ENCODE assay signal across 18 mouse cellular contexts in genomic region chr11:94485223-94485622, GRCm38 (mm10). TPM values are rescaled to one million over a fixed set of nuclear protein-coding genes. Genes with fewer than 3 reads are reported as not detected.
A peak's percentile ranks its signal among the peaks of the same experiment; 100 is the strongest.
DNase-seq lines count a peak whose midpoint lies in the region; ATAC-seq lines count a peak whose summit lies in the region.
"Had no signal": no experiment of that assay in that cellular context is flagged by ENCODE, and none has a peak within 500 bp of the region (broad histone marks: within the 10 kb centered on the region; RNA-seq: fewer than 3 reads in every experiment).

No protein-coding gene starts in this region.

- no peaks in the 10 kb centered on the region for H3K9me3 ChIP-seq in kidney, embryonic 14.5 days (ENCODE audit: control insufficient read depth, low read length)
- no peaks in the 10 kb centered on the region for H3K9me3 ChIP-seq in neural tube, embryonic 12.5 days
- H3K9me3 ChIP-seq: embryonic facial prominence, embryonic 15.5 days; forebrain, embryonic 10.5 days; heart, embryonic 12.5 days had no signal

- no peak overlapping the region for H3K27ac ChIP-seq in kidney, embryonic 14.5 days (ENCODE audit: low read depth, low read length)
- no peak overlapping the region for H3K27ac ChIP-seq in neural tube, embryonic 12.5 days
- H3K27ac ChIP-seq: embryonic facial prominence, embryonic 15.5 days; forebrain, embryonic 10.5 days; gastrocnemius, adult 2 months had no signal

- WGBS in kidney, embryonic 14.5 days, result 78% methylated on average over 5 of the region's 5 CpGs
- 80% methylated on average over 5 of the region's 5 CpGs for WGBS in neural tube, embryonic 12.5 days

- no peak overlapping the region for H3K9ac ChIP-seq in kidney, embryonic 14.5 days (ENCODE audit: low read depth, low read length)
- H3K9ac ChIP-seq in neural tube, embryonic 12.5 days, result no peak overlapping the region
- H3K9ac ChIP-seq: embryonic facial prominence, embryonic 15.5 days had no signal

- no peaks in the 10 kb centered on the region for H3K36me3 ChIP-seq in kidney, embryonic 14.5 days (ENCODE audit: control insufficient read depth, insufficient read depth, low read length)
- H3K36me3 ChIP-seq in neural tube, embryonic 12.5 days, result no peaks in the 10 kb centered on the region
- H3K36me3 ChIP-seq: embryonic facial prominence, embryonic 15.5 days; forebrain, embryonic 10.5 days; heart, embryonic 12.5 days had no signal

- peak; percentile 62 for DNase-seq in cerebellum, adult 9-11 months
- no peak for DNase-seq in cerebellum, postnatal 36 days
- no peak for DNase-seq in kidney, adult 9 months
- no peak for DNase-seq in neural tube, embryonic 10.5 days (ENCODE audit: extremely low spot score, low spot score)
- no peak for DNase-seq in layer of hippocampus, postnatal 10 days (ENCODE audit: low spot score in 2 of 2)
- DNase-seq: adrenal gland, adult 2 months; adrenal gland, postnatal 25 days; gastrocnemius, adult 2 months had no signal

- H3K27me3 ChIP-seq in kidney, embryonic 14.5 days (ENCODE audit: control insufficient read depth, insufficient read depth, low read length), result no peaks in the 10 kb centered on the region; the same call in 1 of the 2 replicates
- H3K27me3 ChIP-seq in neural tube, embryonic 12.5 days (replicated peaks), result peaks cover 24% of the 10 kb centered on the region

- no peaks in the 10 kb centered on the region for H3K4me1 ChIP-seq in kidney, embryonic 14.5 days (ENCODE audit: control insufficient read depth, insufficient read depth, low read length)
- H3K4me1 ChIP-seq in neural tube, embryonic 12.5 days, result no peaks in the 10 kb centered on the region; the same call in 1 of the 2 replicates
- H3K4me1 ChIP-seq: heart, embryonic 12.5 days had no signal

- peak; percentile 32; the same call in 1 of the 2 replicates for ATAC-seq in kidney, embryonic 14.5 days (ENCODE audit: low FRiP score, low TSS enrichment)
- ATAC-seq in neural tube, embryonic 12.5 days (ENCODE audit: low FRiP score, low read depth), result 0 out of 2 replicates have a peak, but pooled peaks have one; percentile 21

- H3K4me2 ChIP-seq in kidney, embryonic 14.5 days (replicated peaks; ENCODE audit: low read depth, low read length), result no peak overlapping the region
- no peak overlapping the region for H3K4me2 ChIP-seq in neural tube, embryonic 12.5 days (replicated peaks)

- no peak overlapping the region for H3K4me3 ChIP-seq in kidney, embryonic 14.5 days (ENCODE audit: low read length)
- no peak overlapping the region for H3K4me3 ChIP-seq in neural tube, embryonic 12.5 days
- H3K4me3 ChIP-seq: erythroblast, embryonic 14.5 days had no signal

RNA-seq across cellular contexts. Expression of gene Spata20, which starts 0.8 kb away (rescaled TPM):
- 0.07 and 0.23 TPM in 2 replicates for polyA plus RNA-seq in kidney, embryonic 14.5 days (2014; fragmentation: Nextera tagmentation; extraction: Ambion mirVana)
- polyA plus RNA-seq in neural tube, embryonic 12.5 days (2016; fragmentation: Nextera tagmentation; extraction: Ambion mirVana), result 0.19 TPM in 1 of 2 replicates, not detected in the other
- total RNA-seq in layer of hippocampus, postnatal 10 days (2021), result 1 to 10 TPM; 1.0 to 2.1 TPM
- total RNA-seq: adrenal gland, adult 2 months; adrenal gland, postnatal 25 days; gastrocnemius, adult 2 months; gastrocnemius, postnatal 25 days; granulocyte monocyte progenitor cell, adult 5-6 weeks had no signal
- polyA plus RNA-seq: adrenal gland, adult 2 months; erythroblast, embryonic 14.5 days; forebrain, embryonic 10.5 days; heart, embryonic 12.5 days; hindbrain, embryonic 11.5 days; inflammation-experienced regulatory T-cells, adult 6 months had no signal

RNA-seq across cellular contexts. Expression of gene Cacna1g, which starts 11.2 kb away (rescaled TPM):
- 8.7 and 14.1 TPM in 2 replicates for polyA plus RNA-seq in kidney, embryonic 14.5 days (2014; fragmentation: Nextera tagmentation; extraction: Ambion mirVana)
- polyA plus RNA-seq in neural tube, embryonic 12.5 days (2016; fragmentation: Nextera tagmentation; extraction: Ambion mirVana), result 10.3 and 12.0 TPM in 2 replicates
- total RNA-seq in layer of hippocampus, postnatal 10 days (2021), result 100 to 1,000 TPM; 111 to 128 TPM
- total RNA-seq: granulocyte monocyte progenitor cell, adult 5-6 weeks had no signal
- polyA plus RNA-seq: inflammation-experienced regulatory T-cells, adult 6 months had no signal

RNA-seq across cellular contexts. Expression of gene Epn3, which starts 14.6 kb away (rescaled TPM):
- 13.4 and 16.4 TPM in 2 replicates for polyA plus RNA-seq in kidney, embryonic 14.5 days (2014; fragmentation: Nextera tagmentation; extraction: Ambion mirVana)
- 0.43 and 0.62 TPM in 2 replicates for polyA plus RNA-seq in neural tube, embryonic 12.5 days (2016; fragmentation: Nextera tagmentation; extraction: Ambion mirVana)
- total RNA-seq in layer of hippocampus, postnatal 10 days (2021), result 1 to 10 TPM; 3.1 to 3.3 TPM
- total RNA-seq: granulocyte monocyte progenitor cell, adult 5-6 weeks had no signal
- polyA plus RNA-seq: erythroblast, embryonic 14.5 days; inflammation-experienced regulatory T-cells, adult 6 months had no signal

RNA-seq across cellular contexts. Expression of gene Mycbpap, which starts 36.3 kb away (rescaled TPM):
- 1.6 and 2.6 TPM in 2 replicates for polyA plus RNA-seq in kidney, embryonic 14.5 days (2014; fragmentation: Nextera tagmentation; extraction: Ambion mirVana)
- 1.8 and 2.5 TPM in 2 replicates for polyA plus RNA-seq in neural tube, embryonic 12.5 days (2016; fragmentation: Nextera tagmentation; extraction: Ambion mirVana)
- 1 to 10 TPM; 1.3 to 2.7 TPM for total RNA-seq in layer of hippocampus, postnatal 10 days (2021)
- total RNA-seq: gastrocnemius, adult 2 months; gastrocnemius, postnatal 25 days had no signal
- polyA plus RNA-seq: erythroblast, embryonic 14.5 days; inflammation-experienced regulatory T-cells, adult 6 months had no signal
